ENCODE assay signal across 8 mouse cellular contexts in genomic region chr16:36069819-36070575, GRCm38 (mm10). TPM values are rescaled to one million over a fixed set of nuclear protein-coding genes. Genes with fewer than 3 reads are reported as not detected.
DNase-seq lines count a peak whose midpoint lies in the region; ATAC-seq and TF ChIP-seq lines count a peak whose summit lies in the region.

No protein-coding gene starts in this region.

- no peaks in the 10 kb centered on the region for H3K27me3 ChIP-seq in kidney, postnatal 0 days (ENCODE audit: insufficient read depth, low read length)
- no peaks in the 10 kb centered on the region for H3K27me3 ChIP-seq in intestine, embryonic 14.5 days (replicated peaks; ENCODE audit: control insufficient read depth, insufficient read depth, low read length)
- no peaks in the 10 kb centered on the region for H3K27me3 ChIP-seq in neural tube, embryonic 12.5 days (replicated peaks)

- H3K9me3 ChIP-seq in kidney, postnatal 0 days (replicated peaks; ENCODE audit: low read length): no peaks in the 10 kb centered on the region
- H3K9me3 ChIP-seq in intestine, embryonic 14.5 days (ENCODE audit: control insufficient read depth, low read length): no peaks in the 10 kb centered on the region
- H3K9me3 ChIP-seq in neural tube, embryonic 12.5 days: no peaks in the 10 kb centered on the region

- no peaks in the 10 kb centered on the region; the same call in 1 of the 2 replicates for H3K4me1 ChIP-seq in kidney, postnatal 0 days (replicated peaks; ENCODE audit: insufficient read depth, low read length)
- peaks cover 4% of the 10 kb centered on the region; the same call in 1 of the 2 replicates for H3K4me1 ChIP-seq in brown adipose tissue, adult 24 weeks (ENCODE audit: control insufficient read depth, insufficient read depth, insufficient read length, low read length)
- H3K4me1 ChIP-seq in intestine, embryonic 14.5 days (replicated peaks; ENCODE audit: control insufficient read depth, insufficient read depth, low read length): peaks cover 24% of the 10 kb centered on the region
- peaks cover 15% of the 10 kb centered on the region for H3K4me1 ChIP-seq in neural tube, embryonic 12.5 days

- H3K4me3 ChIP-seq in kidney, postnatal 0 days (replicated peaks; ENCODE audit: low read depth, low read length): peak overlapping the region; percentile 76
- H3K4me3 ChIP-seq in brown adipose tissue, adult 24 weeks (ENCODE audit: insufficient read depth, low read depth, low read length): peak overlapping the region; percentile 31; the same call in 1 of the 2 replicates
- H3K4me3 ChIP-seq in intestine, embryonic 14.5 days (ENCODE audit: low read depth, low read length): peak overlapping the region; percentile 73
- peak overlapping the region; percentile 62; the same call in 1 of the 2 replicates for H3K4me3 ChIP-seq in neural tube, embryonic 12.5 days

- H3K36me3 ChIP-seq in kidney, postnatal 0 days (ENCODE audit: insufficient read depth, low read length): no peaks in the 10 kb centered on the region
- H3K36me3 ChIP-seq in intestine, embryonic 14.5 days (ENCODE audit: control insufficient read depth, insufficient read depth, low read length): 0 out of 2 replicates have a peak, but pooled peaks cover 6% of the 10 kb centered on the region
- no peaks in the 10 kb centered on the region for H3K36me3 ChIP-seq in neural tube, embryonic 12.5 days

- H3K4me2 ChIP-seq in kidney, postnatal 0 days (ENCODE audit: low read length): peak overlapping the region; percentile 79
- peak overlapping the region; percentile 80 for H3K4me2 ChIP-seq in intestine, embryonic 14.5 days (ENCODE audit: low read length)
- peak overlapping the region; percentile 75 for H3K4me2 ChIP-seq in neural tube, embryonic 12.5 days (replicated peaks)

- ATAC-seq in kidney, postnatal 0 days (replicated peaks; ENCODE audit: low FRiP score, low read depth): no peak
- ATAC-seq in intestine, embryonic 14.5 days (replicated peaks; ENCODE audit: low FRiP score, low TSS enrichment, low read depth): no peak
- ATAC-seq in neural tube, embryonic 12.5 days (ENCODE audit: low FRiP score, low read depth): no peak

- peak; percentile 33 for DNase-seq in kidney, postnatal 0 days (ENCODE audit: low spot score)
- no peak for DNase-seq in kidney, postnatal 4 days
- no peak for DNase-seq in intestine, embryonic 14.5 days (ENCODE audit: low spot score)
- DNase-seq in thymus, postnatal 10 days (ENCODE audit: low spot score in 2 of 2): no peak
- no peak for DNase-seq in cerebellum, adult 9-11 months
- no peak for DNase-seq in kidney, postnatal 25 days

- peak; percentile 50; the same call in 1 of the 2 replicates for TF ChIP-seq CTCF in kidney, postnatal 0 days (IDR thresholded peaks at IDR 0.05; ENCODE audit: low read depth)

- H3K27ac ChIP-seq in kidney, postnatal 0 days: no peak overlapping the region
- H3K27ac ChIP-seq in brown adipose tissue, adult 24 weeks (replicated peaks; ENCODE audit: low read depth, low read length): no peak overlapping the region
- no peak overlapping the region for H3K27ac ChIP-seq in intestine, embryonic 14.5 days (ENCODE audit: low read depth)
- no peak overlapping the region for H3K27ac ChIP-seq in neural tube, embryonic 12.5 days

- 19% methylated on average over 9 of the region's 9 CpGs for WGBS in kidney, postnatal 0 days
- WGBS in intestine, embryonic 14.5 days: 26% methylated on average over 9 of the region's 9 CpGs
- 37% methylated on average over 9 of the region's 9 CpGs for WGBS in neural tube, embryonic 12.5 days

- peak overlapping the region; percentile 74; the same call in 1 of the 2 replicates for H3K9ac ChIP-seq in kidney, postnatal 0 days (ENCODE audit: low read depth, low read length)
- H3K9ac ChIP-seq in intestine, embryonic 14.5 days (ENCODE audit: low read length): peak overlapping the region; percentile 85
- H3K9ac ChIP-seq in neural tube, embryonic 12.5 days: 0 out of 2 replicates have a peak overlapping the region, but pooled peaks have one; percentile 3

RNA-seq across cellular contexts. Expression of gene Fam162a, which starts 1.4 kb away (rescaled TPM):
- 362 and 409 TPM in 2 replicates for polyA plus RNA-seq in kidney, postnatal 0 days (2015; fragmentation: Nextera tagmentation; extraction: Ambion mirVana)
- 372 and 403 TPM in 2 replicates for polyA plus RNA-seq in brown adipose tissue, adult 24 weeks (2012; ENCODE audit: insufficient read depth, insufficient read length, missing spikeins)
- polyA plus RNA-seq in intestine, embryonic 14.5 days (2014; fragmentation: Nextera tagmentation; extraction: Ambion mirVana): 424 and 457 TPM in 2 replicates
- polyA plus RNA-seq in neural tube, embryonic 12.5 days (2016; fragmentation: Nextera tagmentation; extraction: Ambion mirVana): 162 and 187 TPM in 2 replicates

RNA-seq across cellular contexts. Expression of gene Ccdc58, which starts 1.5 kb away (rescaled TPM):
- polyA plus RNA-seq in kidney, postnatal 0 days (2015; fragmentation: Nextera tagmentation; extraction: Ambion mirVana): 92.5 and 95.9 TPM in 2 replicates
- polyA plus RNA-seq in brown adipose tissue, adult 24 weeks (2012; ENCODE audit: insufficient read depth, insufficient read length, missing spikeins): 79.2 and 93.0 TPM in 2 replicates
- 92.4 and 93.1 TPM in 2 replicates for polyA plus RNA-seq in intestine, embryonic 14.5 days (2014; fragmentation: Nextera tagmentation; extraction: Ambion mirVana)
- polyA plus RNA-seq in neural tube, embryonic 12.5 days (2016; fragmentation: Nextera tagmentation; extraction: Ambion mirVana): 47.7 and 64.5 TPM in 2 replicates

RNA-seq across cellular contexts. Expression of gene Wdr5b, which starts 29.0 kb away (rescaled TPM):
- polyA plus RNA-seq in kidney, postnatal 0 days (2015; fragmentation: Nextera tagmentation; extraction: Ambion mirVana): 8.1 and 8.7 TPM in 2 replicates
- polyA plus RNA-seq in brown adipose tissue, adult 24 weeks (2012; ENCODE audit: insufficient read depth, insufficient read length, missing spikeins): 3.3 and 4.1 TPM in 2 replicates
- 8.5 and 8.7 TPM in 2 replicates for polyA plus RNA-seq in intestine, embryonic 14.5 days (2014; fragmentation: Nextera tagmentation; extraction: Ambion mirVana)
- polyA plus RNA-seq in neural tube, embryonic 12.5 days (2016; fragmentation: Nextera tagmentation; extraction: Ambion mirVana): 11.2 and 11.5 TPM in 2 replicates

Comparison
In these comparisons a context has a peak if more than half of its experiments do, and no peak if none do; other contexts are left out.
1. H3K9ac ChIP-seq: peak in every context shown above with its lines; median percentile 85 in intestine, embryonic 14.5 days; 74 in kidney, postnatal 0 days; 3 in neural tube, embryonic 12.5 days.